Mouse (Mus musculus) kidney, postnatal 0 days (tissue): ENCODE measurements around the gene Mrpl37. TPM values are rescaled to one million over a fixed set of nuclear protein-coding genes. Genes with fewer than 3 reads are reported as not detected.
A peak's percentile ranks its signal among the peaks of the same experiment; 100 is the strongest.
"Not testable (repeated sequence)": the region's sequence is repeated elsewhere in the genome, so short reads cannot be mapped to it uniquely, and the experiment has no call there.

Source experiments
- ATAC-seq: fragments of 200-750 bp; cut with Nextera tagmentation; replicated peaks from 2 replicates; pipeline ENCODE4 v1.8.0; 2017; ENCODE audit warnings: low read depth, moderate number of reproducible peaks, moderate TSS enrichment, moderate library complexity; ENCODE audit not compliant: low FRiP score
- DNase-seq: peaks from one replicate; pipeline ENCODE4 v3.0.0-alpha.2; 2016; ENCODE audit warnings: low spot score
- H3K27ac ChIP-seq: fragments of 300-500 bp; sonication (generic); 2 replicates; pipeline ENCODE4 v1.5.1; 2014; ENCODE audit warnings: mild to moderate bottlenecking
- H3K27me3 ChIP-seq: fragments of 300-500 bp; sonication (generic); 2 replicates; pipeline ENCODE4 v1.6.1; 2014; ENCODE audit warnings: low read length, mixed read lengths; ENCODE audit not compliant: insufficient read depth
- H3K36me3 ChIP-seq: fragments of 300-500 bp; sonication (generic); 2 replicates; pipeline ENCODE4 v1.6.1; 2014; ENCODE audit warnings: low read length, mixed read lengths; ENCODE audit not compliant: insufficient read depth
- H3K4me1 ChIP-seq: fragments of 300-500 bp; sonication (generic); replicated peaks from 2 replicates; pipeline ENCODE4 v1.6.1; 2014; ENCODE audit warnings: antibody characterized with exemption, low read length, mixed read lengths; ENCODE audit not compliant: insufficient read depth
- H3K4me2 ChIP-seq: fragments of 300-500 bp; sonication (generic); 2 replicates; pipeline ENCODE4 v1.6.1; 2014; ENCODE audit warnings: mild to moderate bottlenecking, low read length, moderate library complexity, mixed read lengths
- H3K4me3 ChIP-seq: fragments of 300-500 bp; sonication (generic); replicated peaks from 2 replicates; pipeline ENCODE4 v1.5.1; 2014; ENCODE audit warnings: low read depth, low read length
- H3K9ac ChIP-seq: fragments of 300-500 bp; sonication (generic); 2 replicates; pipeline ENCODE4 v1.6.1; 2014; ENCODE audit warnings: low read depth, low read length
- H3K9me3 ChIP-seq: fragments of 300-500 bp; sonication (generic); replicated peaks from 2 replicates; pipeline ENCODE4 v1.6.1; 2016; ENCODE audit warnings: low read length, inconsistent platforms, mixed read lengths
- CTCF ChIP-seq: IDR thresholded peaks from 2 replicates; pipeline ENCODE4 v1.5.1; 2016; ENCODE audit warnings: antibody characterized with exemption, low read depth, mild to moderate bottlenecking, moderate library complexity
- WGBS: fragments of 180-500 bp; shearing (Covaris S2); extraction: QIAGEN DNeasy Blood & Tissue Kit; methylation state at CpG from one replicate; pipeline ENCODE4 v1.1.7; 2014; 5-methylcytosine and 5-hydroxymethylcytosine counted together
- polyA plus RNA-seq: library from polyadenylated mRNA; unstranded; fragments of >200 nt; fragmentation: Nextera tagmentation; extraction: Ambion mirVana; gene quantifications from 2 replicates; pipeline ENCODE4 v1.2.1, GENCODE M21; 2015

The Mrpl37 gene
- polyA plus RNA-seq: 94.1 and 99.7 TPM in 2 replicates

DNA sequence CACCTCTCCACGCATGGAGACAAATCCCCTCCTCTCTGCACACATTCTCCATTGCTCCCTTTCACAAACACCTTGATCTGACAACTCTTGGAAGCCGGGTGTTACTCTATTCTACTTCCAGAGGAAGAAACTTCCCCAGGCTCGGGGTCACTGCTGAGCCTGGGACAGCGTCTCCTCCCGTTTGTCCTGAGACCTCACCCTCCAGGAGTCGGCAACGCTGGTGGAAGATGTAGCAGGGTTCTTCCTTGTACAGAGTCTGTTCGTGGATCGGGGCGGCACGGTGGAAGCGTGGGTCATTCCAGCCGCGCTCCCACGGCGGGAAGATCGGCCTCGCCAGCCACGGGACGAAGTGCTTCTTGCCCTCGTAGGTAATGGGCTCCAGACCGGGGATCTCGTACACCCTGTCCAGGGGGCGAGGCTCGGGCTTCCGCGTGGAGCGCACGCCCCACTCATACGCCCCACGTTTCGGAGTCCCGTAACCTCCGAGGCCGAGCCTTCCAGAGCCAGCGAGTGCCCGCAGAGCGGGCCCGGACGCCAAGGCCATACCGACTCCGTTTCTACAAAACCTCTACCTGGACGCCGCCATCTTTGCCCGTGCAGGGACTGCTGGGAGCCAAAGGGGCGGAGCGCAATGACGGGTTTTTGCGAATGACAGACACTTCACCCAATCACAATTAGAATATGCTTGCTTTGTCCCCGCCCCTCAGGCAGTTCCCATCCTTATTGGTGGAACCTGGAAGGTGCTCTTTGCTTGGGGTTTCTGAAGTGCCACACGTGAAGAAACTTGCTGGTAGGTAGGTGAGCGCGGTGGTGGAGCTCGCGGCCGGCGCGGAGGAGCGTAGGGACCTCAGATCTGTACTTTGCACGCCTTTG, at the start of gene Mrpl37, which contains the start of gene Cyb5rl:
Gene Mrpl37, minus strand, starts transcription at position 617 of the 873 bp plus-strand sequence.
Gene Cyb5rl, plus strand, starts transcription at position 737 of the 873 bp plus-strand sequence.
- peaks cover 9% of the 10 kb centered on the region; the same call in 1 of the 2 replicates for H3K4me1 ChIP-seq
- peak within 1 kb of the TSS; percentile 82 for H3K9ac ChIP-seq
- H3K4me3 ChIP-seq: peak within 1 kb of the TSS; percentile 74
- WGBS: under 1% methylated on average over 60 of the region's 60 CpGs
- H3K27ac ChIP-seq: peak within 1 kb of the TSS; percentile 32
- DNase-seq: peak; percentile 99
- H3K27me3 ChIP-seq: no peaks in the 10 kb centered on the region
- TF ChIP-seq CTCF: 0 out of 2 replicates have a peak, but pooled peaks have one; percentile 1
- ATAC-seq: peak; percentile 98
- H3K9me3 ChIP-seq: no peaks in the 10 kb centered on the region
- peak within 1 kb of the TSS; percentile 96 for H3K4me2 ChIP-seq
- H3K36me3 ChIP-seq: peaks cover 31% of the 10 kb centered on the region

DNA sequence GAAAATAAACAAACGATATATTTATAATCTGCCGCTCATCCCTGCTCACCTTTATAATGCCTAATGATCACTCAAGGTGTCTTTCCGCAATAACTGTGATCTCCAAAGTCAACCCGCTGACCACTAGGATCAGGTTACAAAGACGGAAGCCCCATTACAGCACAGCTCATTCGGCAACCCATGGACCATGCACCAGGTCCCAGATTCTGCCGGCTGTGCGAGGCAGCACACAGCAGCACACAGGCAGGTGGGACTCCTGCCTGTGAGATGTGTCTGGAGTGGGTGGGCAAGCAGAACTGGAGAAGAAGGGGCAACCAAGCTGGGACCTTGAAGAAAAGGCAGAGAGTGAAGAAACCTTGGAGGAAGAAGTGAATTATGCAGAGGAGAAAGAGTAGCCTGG, 47.6 kb upstream of the Mrpl37 start:
- H3K4me3 ChIP-seq: no peak overlapping the region
- DNase-seq (peak; percentile 45), ATAC-seq (peak; percentile 57; the same call in 1 of the 2 replicates)
- no peak overlapping the region for H3K9ac ChIP-seq
- TF ChIP-seq CTCF: no peak
- H3K4me2 ChIP-seq: no peak overlapping the region
- H3K4me1 ChIP-seq: no peaks in the 10 kb centered on the region
- 12% methylated on average over 8 of the region's 8 CpGs for WGBS
- no peaks in the 10 kb centered on the region for H3K27me3 ChIP-seq
- no peak overlapping the region for H3K27ac ChIP-seq
- no peaks in the 10 kb centered on the region for H3K9me3 ChIP-seq
- H3K36me3 ChIP-seq: no peaks in the 10 kb centered on the region

DNA sequence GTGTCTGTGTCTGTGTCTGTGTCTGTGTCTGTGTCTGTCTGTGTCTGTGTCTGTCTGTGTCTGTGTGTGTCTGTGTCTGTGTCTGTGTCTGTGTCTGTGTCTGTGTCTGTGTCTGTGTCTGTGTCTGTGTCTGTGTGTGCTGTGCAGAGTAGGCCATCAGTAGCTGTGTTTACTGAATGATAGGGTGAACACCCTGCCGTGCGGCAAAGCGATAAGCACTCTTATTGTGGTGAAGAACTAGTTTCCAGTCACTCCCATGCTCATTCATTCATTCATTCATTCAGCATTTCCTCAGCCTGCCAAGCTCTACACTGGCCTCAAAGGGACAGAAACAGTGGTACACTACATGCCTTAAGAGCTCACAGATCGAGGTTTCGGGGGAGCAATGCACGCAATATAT, 42.5 kb upstream of the Mrpl37 start:
- not testable (repeated sequence) for H3K4me1 ChIP-seq, ATAC-seq
- 89% methylated on average over 6 of the region's 6 CpGs for WGBS

DNA sequence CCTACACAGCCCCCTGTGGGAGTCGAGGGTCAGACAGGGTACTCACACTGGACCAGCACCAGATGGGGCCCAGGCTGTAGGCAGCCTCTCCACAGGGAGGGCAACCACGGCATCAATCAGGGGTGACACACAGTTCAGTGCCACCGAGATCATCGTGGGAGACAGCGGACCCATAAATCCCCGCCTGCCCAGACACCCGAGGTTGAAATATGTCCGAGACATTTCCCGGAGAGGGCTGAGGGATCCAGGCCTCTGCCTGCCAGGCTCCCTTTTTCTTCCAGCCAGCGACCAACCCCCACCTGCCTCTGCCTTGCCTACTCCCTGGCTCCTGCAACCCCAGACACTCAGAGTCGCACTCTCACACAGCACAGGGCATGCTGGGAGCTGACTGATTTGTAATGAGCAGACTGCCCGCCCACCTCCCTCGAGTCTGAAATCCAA, 41.6 kb upstream of the Mrpl37 start:
- peak; percentile 77 for ATAC-seq
- TF ChIP-seq CTCF: no peak
- Histone ChIP-seq H3K9ac (peak overlapping the region; percentile 40; the same call in 1 of the 2 replicates), H3K4me1 (peaks cover 8% of the 10 kb centered on the region; the same call in 1 of the 2 replicates), H3K4me3 (no peak overlapping the region), H3K27me3 (no peaks in the 10 kb centered on the region), H3K4me2 (peak overlapping the region; percentile 30; the same call in 1 of the 2 replicates), H3K9me3 (no peaks in the 10 kb centered on the region), H3K27ac (no peak overlapping the region), H3K36me3 (no peaks in the 10 kb centered on the region)
- peak; percentile 79 for DNase-seq
- 13% methylated on average over 13 of the region's 13 CpGs for WGBS

More for the DNA sequence above, 42.5 kb upstream of the Mrpl37 start:
- H3K4me2 ChIP-seq, H3K27me3 ChIP-seq, H3K9ac ChIP-seq, H3K36me3 ChIP-seq, DNase-seq, H3K4me3 ChIP-seq, H3K27ac ChIP-seq, H3K9me3 ChIP-seq: not testable (repeated sequence)

DNA sequence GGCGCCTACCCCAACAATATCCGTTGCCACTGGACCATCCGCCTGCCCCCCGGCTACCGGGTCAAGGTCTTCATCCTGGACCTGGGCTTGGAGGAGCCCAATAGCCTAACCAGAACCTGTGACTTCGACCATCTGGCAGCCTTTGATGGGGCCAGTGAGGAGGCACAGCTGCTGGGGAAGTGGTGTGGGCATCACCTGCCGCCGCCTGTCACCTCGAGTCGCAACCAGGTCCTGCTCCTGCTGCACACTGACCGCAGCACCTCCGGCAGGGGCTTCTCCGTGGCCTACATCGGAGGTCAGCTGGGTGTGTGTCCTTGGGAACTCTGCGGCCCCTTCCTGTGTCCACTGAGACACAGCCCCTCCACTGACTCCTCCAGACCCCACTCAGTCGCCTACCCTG, 40.1 kb upstream of the Mrpl37 start:
- Histone ChIP-seq H3K9ac (no peak overlapping the region), H3K4me3 (no peak overlapping the region), H3K36me3 (no peaks in the 10 kb centered on the region), H3K4me2 (no peak overlapping the region), H3K27ac (no peak overlapping the region), H3K9me3 (no peaks in the 10 kb centered on the region), H3K4me1 (peaks cover 8% of the 10 kb centered on the region; the same call in 1 of the 2 replicates), H3K27me3 (no peaks in the 10 kb centered on the region)
- WGBS: 80% methylated on average over 16 of the region's 16 CpGs
- ATAC-seq (no peak), DNase-seq (no peak)
- TF ChIP-seq CTCF: no peak

DNA sequence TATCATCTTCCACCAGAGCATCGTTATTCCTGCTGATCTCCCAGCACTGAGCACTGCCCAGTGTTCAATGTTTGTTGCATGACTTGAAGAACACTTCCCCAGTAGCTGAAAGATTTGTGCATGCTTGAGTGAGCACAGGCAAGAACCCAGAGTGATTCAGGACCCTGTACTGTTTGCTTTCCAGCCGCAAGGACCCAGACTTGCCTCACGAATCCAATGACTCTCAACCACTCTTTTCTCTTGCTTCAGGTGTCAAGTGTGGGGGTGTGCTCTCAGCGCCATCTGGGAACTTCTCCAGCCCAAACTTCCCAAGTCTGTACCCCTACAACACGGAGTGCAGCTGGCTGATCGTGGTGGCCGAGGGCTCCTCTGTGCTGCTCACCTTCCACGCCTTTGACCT, 35.6 kb upstream of the Mrpl37 start:
- Histone ChIP-seq H3K36me3 (no peaks in the 10 kb centered on the region), H3K4me2 (no peak overlapping the region), H3K27me3 (no peaks in the 10 kb centered on the region), H3K4me1 (no peaks in the 10 kb centered on the region), H3K4me3 (no peak overlapping the region), H3K9me3 (no peaks in the 10 kb centered on the region), H3K27ac (no peak overlapping the region), H3K9ac (no peak overlapping the region)
- ATAC-seq (no peak), DNase-seq (no peak)
- TF ChIP-seq CTCF: no peak
- 61% methylated on average over 8 of the region's 8 CpGs for WGBS
